Mouse (Mus musculus) right cerebral cortex, postnatal 14 days (tissue): ENCODE measurements around the gene Olfr462.

ENCODE experiments used
- DNase-seq: peaks from one replicate; pipeline ENCODE4 v3.0.0; 2022

Gene Olfr462

GRCm38 (mm10) chr11:87892168-87892567 lies at the start of gene Olfr462:
Gene Olfr462, minus strand, starts transcription at chr11:87892268.
- no peak for DNase-seq

DNA sequence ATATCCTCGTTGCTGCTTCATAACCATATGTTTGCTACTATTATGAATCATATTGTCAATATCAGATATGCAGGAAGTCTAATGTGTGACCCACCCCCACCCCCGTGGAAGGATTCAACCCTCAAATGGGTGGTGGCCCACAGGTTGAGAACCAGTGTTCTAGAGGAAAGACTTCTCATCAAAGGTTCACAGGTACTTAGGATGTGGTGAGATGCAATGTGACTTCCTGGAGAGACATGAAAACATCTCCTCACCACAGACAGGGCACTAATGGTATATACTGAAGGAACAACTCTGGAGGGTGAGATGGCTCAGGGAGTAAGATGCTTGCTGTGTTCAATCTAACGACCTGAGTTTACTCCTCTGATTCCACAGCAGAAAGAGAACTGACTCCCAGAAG lies 43.4 kb upstream of the Olfr462 start:
- DNase-seq = no peak

- DNase-seq = no peak
Measured at GRCm38 (mm10) chr11:87933731-87934130, 41.7 kb upstream of the Olfr462 start.

DNA sequence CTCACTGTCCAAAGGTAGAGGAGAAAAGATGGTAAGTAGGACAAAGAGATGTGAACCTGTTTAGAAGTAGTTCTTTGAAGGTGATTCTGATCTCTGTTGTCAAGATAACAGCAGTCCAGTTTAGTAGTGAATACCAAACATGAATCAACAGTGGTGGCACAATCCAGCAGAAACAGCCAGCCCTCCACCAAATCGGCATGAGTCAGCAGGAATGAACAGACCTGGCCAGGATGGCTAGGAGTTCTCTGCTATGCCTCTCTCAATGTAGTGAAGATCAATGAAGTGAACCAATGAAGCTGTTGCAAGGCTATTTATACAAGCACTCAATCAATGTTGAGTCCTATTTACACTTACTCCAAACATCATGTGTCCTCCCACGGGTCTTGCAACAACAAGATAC lies 38.3 kb upstream of the Olfr462 start:
- DNase-seq = no peak

- no peak for DNase-seq
Measured at GRCm38 (mm10) chr11:87920966-87921365, 28.9 kb upstream of the Olfr462 start, which contains the start of gene Olfr464. Gene Olfr464, minus strand, starts transcription at chr11:87920967.

GRCm38 (mm10) chr11:87920301-87920700 lies 28.2 kb upstream of the Olfr462 start:
- no peak for DNase-seq

DNA sequence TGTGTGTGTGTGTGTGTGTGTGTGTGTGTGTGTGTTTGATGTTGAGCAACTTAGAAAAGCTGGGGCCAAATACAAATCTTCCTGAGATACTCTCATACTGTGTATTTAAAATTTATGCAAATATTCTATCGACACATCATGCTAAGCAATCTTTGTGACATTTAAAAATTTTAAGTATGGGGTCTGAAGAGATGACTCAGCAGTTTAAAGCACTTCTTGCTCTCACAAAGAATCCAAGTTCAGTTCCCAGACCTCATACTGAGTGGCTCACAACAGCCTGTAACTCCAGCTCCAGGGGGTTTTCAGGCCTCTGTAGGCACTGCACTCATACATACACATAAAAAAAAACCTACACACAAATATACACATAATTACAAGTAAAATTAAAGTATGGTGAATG lies 23.9 kb upstream of the Olfr462 start:
- no peak for DNase-seq

DNA sequence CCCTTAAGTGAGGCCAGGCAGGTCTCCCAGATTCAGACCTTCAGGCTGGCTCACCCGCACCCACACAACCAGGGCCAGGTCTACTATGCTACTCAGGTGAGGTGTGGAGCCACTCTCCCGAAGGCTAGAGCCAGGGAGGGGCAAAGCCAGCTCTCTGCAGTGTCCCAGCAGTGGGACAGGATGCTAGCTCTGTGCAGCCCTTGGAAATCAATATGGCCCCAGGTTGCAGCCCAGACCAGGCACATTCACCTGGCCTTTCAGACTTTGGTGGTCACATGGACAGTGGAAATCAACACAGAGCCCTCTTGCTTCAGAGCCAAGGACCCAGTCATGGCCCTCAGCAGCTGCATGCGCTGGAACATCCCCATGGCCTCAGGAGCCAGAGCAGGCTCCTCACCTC lies 12.3 kb upstream of the Olfr462 start:
- no peak for DNase-seq

DNA sequence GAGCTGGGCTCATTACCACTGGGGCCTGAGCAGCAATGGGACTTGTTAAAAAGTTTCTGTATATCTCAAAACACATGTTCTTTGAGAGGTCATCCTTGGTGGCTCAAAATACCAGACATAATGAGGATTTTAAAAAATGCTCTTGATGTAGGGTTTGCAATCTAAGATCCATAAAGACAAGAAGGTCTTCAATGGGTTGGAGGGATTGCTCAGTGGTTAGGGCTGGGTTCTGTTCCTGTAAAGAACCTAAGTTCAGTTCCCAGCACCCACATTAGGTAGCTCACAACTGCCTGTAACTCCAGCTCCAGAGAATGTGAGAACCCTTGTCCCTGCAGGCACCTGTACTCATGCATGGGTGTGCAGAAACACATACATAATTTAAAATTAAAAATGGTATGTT lies 5.2 kb upstream of the Olfr462 start, which contains the start of gene Olfr463:
Gene Olfr463 (minus strand): TSS at position 101 of the 400 bp plus-strand sequence.
- DNase-seq = no peak

GRCm38 (mm10) chr11:87884856-87885255 lies 7.2 kb downstream of the Olfr462 start:
- DNase-seq = no peak

- DNase-seq = no peak
Measured at GRCm38 (mm10) chr11:87883493-87883892, 8.6 kb downstream of the Olfr462 start.

- DNase-seq = no peak
Measured at GRCm38 (mm10) chr11:87881714-87882113, 10.4 kb downstream of the Olfr462 start.

DNA sequence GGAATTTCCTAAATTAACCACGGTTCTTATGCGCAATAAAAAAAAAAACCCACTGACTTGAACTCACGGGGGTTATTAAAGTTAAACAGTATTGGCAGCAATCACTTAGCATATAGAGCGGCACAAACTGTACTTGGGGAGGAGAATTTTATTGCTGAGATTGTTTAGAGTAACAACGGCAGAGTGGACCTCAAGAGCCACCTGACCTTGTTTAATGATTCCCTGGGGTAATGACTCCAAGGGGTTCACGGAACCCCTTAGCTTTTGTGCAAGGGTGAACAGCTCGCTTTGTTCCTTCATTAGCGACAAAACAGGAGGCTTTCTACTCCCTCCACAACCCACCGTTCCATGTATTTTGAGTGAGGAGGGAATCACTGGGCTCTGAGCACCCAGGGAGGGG lies 12.2 kb downstream of the Olfr462 start:
- no peak for DNase-seq

DNA sequence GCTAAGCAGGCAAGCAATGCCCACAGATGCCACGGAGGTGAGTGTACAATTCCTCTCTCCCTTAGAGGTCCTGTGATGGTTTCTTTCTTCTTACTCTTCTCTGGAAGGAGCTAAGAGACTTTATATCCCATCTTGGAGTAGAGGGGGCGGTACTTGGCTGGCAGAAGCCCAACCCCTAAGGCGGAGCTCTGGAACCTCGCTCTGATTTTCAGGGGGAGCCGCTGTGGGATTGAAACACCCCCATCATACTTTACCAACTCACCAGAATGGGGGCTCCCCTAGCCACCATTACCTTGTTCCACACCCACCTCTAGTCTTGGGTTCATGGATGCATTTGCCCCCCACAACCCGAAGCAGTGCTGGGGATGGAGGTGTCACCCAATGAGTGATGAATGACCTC lies 16.6 kb downstream of the Olfr462 start, which contains the start of gene Epx:
Gene Epx (minus strand): TSS at position 101 of the 400 bp plus-strand sequence.
- no peak for DNase-seq

- no peak for DNase-seq
Measured at GRCm38 (mm10) chr11:87871766-87872165, 20.3 kb downstream of the Olfr462 start.

DNA sequence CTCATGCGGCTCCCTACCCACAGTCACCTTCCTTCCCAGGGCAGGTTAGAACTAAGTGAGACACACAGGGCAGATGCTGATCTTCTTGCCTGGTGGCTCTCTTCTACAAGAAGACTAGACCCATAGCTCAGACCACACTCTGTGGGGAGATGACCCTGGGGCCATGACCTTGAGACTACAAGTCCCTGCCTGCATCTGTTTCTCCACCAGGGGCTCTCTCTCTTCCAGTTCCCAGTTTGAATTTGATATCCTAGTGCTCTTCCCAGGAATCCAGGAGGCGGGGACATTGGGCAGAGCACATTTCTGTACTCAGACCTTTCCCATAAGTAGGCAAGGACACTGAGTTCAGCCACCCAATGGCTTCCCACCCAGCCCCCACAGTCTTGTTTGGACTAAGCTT lies 22.0 kb downstream of the Olfr462 start:
- DNase-seq = no peak

DNA sequence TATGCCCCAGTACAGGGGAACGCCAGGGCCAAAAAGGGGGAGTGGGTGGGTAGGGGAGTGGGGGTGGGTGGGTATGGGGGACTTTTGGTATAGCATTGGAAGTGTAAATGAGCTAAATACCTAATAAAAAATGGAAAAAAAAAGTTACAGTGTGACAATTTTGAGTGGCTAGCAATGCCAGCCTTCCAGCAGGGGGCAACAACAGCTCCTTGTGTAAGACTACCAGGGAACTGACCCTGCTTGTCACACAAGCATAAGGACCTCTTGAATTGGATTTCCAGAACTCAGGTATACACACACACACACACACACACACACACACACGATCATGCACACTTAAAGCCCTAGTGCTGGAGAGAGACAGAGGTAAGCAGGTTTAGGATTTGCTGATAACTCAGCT lies 25.2 kb downstream of the Olfr462 start:
- DNase-seq = peak; percentile 40

DNA sequence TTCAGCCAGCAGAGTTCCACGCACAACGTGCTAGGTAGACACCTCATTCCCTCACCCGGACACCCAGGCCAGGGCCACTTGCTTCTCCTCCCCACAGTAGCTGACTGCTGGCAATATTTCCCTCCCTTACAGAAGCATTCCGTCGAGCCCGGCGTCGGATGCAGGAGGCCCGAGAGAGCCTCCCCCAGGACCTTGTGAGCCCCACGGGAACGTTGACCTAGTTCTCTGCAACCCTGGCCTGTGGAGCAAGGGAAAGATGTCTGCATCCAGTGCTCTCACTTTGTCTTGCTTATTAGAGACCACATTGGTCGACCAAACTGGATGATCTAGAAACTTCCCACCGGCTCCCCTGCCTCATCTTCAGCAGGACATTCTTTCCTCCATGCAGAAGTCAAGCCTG lies 29.3 kb downstream of the Olfr462 start:
- no peak for DNase-seq

DNA sequence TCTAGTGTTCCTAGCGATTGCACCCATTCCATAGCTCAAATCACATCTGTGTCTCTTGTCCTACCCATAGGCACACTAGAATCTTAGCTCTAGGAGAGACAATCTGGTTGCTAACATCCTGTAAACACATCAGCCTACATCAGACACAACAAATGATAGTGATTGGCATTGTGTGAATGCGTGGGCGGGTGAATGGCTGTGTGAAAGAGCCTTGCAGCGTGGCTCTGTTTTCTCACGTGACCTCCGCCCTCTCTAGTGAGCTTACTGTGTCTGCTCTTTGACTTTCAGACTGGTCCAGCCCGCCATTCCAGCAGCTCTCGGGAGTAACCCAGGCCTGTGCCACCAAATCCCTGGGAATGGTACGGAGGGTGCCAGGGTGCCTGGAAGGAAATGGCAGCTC lies 31.6 kb downstream of the Olfr462 start:
- DNase-seq = no peak

DNA sequence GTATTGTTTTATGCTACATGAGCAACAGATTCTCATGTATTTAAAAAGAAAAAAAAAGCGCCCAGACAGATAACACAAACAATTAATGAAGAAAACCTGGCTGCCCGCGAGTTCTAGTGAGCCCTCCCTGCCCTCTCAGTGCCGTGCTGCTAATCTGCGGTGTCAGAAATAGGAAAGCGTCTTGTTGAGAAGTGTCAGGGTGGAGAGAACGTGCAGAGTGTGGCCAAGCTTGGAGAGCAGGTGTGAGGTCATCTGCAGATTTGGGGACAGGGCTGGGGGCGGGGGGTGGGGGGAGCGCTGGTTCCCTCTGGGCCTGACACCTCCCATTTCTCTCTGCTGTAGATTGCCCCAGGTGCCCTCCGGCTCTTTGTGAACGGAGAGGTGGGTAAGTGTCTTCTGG lies 32.8 kb downstream of the Olfr462 start:
- DNase-seq = no peak

DNA sequence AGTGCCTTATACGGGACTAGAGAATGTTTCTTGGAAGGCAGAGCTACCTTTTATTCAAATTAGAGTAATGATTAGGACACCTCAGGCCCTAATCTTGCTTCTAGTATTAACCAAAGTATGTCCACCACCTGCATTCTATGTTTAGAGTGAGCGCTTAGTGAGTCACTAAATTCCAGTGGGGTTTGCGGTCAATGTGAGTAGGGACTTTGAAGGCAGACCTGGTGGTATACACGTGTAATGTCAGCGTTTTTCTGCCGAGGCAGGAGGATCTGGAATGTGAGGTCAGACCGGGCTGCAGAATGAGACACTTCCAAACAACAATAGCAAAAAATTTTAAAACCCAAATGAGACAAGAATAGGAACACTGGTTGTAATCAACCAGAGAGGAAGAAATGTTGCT lies 37.5 kb downstream of the Olfr462 start:
- no peak for DNase-seq

DNA sequence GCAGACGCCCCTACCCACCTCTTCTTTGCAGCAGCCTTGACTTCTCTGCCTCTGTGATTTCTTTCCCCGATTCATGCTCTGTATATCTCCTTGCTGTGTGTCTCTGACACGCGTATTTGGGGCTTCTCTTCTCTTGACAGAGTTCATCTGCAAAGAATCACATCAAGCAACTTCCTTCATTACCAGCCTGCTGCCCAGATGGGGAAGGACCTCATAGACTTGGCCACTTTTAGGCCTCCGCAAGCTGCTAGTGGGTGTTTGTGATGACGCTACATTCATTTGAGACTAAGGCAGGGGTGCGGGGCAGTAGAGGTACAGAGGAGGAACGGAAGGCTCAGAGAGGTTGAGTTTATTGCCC lies 38.5 kb downstream of the Olfr462 start:
- DNase-seq = no peak

GRCm38 (mm10) chr11:87852690-87853596 lies 39.1 kb downstream of the Olfr462 start, which contains the start of gene Mks1:
Gene Mks1, plus strand, starts transcription at chr11:87853215.
- DNase-seq = peak; percentile 94

GRCm38 (mm10) chr11:87847884-87848283 lies 44.2 kb downstream of the Olfr462 start:
- DNase-seq = no peak
